Mouse (Mus musculus) heart, adult 2 months (tissue): ENCODE measurements around the gene Nkx2-9. TPM values are rescaled to one million over a fixed set of nuclear protein-coding genes. Genes with fewer than 3 reads are reported as not detected.

Source experiments
- DNase-seq, 2 experiments: peaks; one replicate each; pipeline ENCODE4 v3.0.0; 2021
- H3K27ac ChIP-seq: fragments of 200-600 bp; 2 replicates; pipeline ENCODE4 v1.8.1; 2022
- H3K27me3 ChIP-seq: fragments of 200-500 bp; 2 replicates; pipeline ENCODE4 v1.6.1; 2012; ENCODE audit warnings: mild to moderate bottlenecking, low read length, inconsistent platforms, mixed read lengths; ENCODE audit not compliant: control insufficient read depth, insufficient read depth
- H3K36me3 ChIP-seq: fragments of 200-500 bp; 2 replicates; pipeline ENCODE4 v1.6.1; 2012; ENCODE audit warnings: low read length, inconsistent platforms; ENCODE audit not compliant: control insufficient read depth, insufficient read depth
- H3K4me1 ChIP-seq: fragments of 200-500 bp; 2 replicates; pipeline ENCODE4 v1.6.1; 2011; ENCODE audit warnings: low read length; ENCODE audit not compliant: control insufficient read depth, insufficient read depth
- H3K4me3 ChIP-seq: fragments of 200-600 bp; 2 replicates; pipeline ENCODE4 v1.8.1; 2022
- H3K79me2 ChIP-seq: fragments of 200-500 bp; replicated peaks from 2 replicates; pipeline ENCODE4 v1.6.1; 2012; ENCODE audit warnings: mild to moderate bottlenecking, inconsistent platforms, low read length, moderate library complexity, mixed read lengths; ENCODE audit not compliant: control insufficient read depth, insufficient read depth
- H3K9ac ChIP-seq: fragments of 200-500 bp; 2 replicates; pipeline ENCODE4 v1.6.1; 2012; ENCODE audit warnings: low read depth, mild to moderate bottlenecking, control low read depth, inconsistent platforms, low read length, mixed read lengths
- CTCF ChIP-seq: fragments of 200-600 bp; IDR thresholded peaks from 2 replicates; pipeline ENCODE4 v1.8.1; 2022; ENCODE audit warnings: antibody characterized with exemption, mild to moderate bottlenecking, moderate library complexity
- EP300 ChIP-seq: fragments of 200-500 bp; IDR thresholded peaks from 2 replicates; pipeline ENCODE4 v1.6.1; 2011; ENCODE audit warnings: low read depth, low read length, control low read depth; ENCODE audit not compliant: insufficient read depth
- POLR2A ChIP-seq: fragments of 200-500 bp; IDR thresholded peaks from 2 replicates; pipeline ENCODE4 v1.6.1; 2011; ENCODE audit warnings: mild to moderate bottlenecking, low read depth, low read length, control low read depth; ENCODE audit not compliant: insufficient read depth
- WGBS: fragments of 180-500 bp; shearing (Covaris S2); methylation state at CpG from one replicate; pipeline ENCODE4 v1.1.7; 2018; 5-methylcytosine and 5-hydroxymethylcytosine counted together
- intact Hi-C: fragments of 180-260 bp; cut with DNase I; formaldehyde crosslinking; loops from one replicate; pipeline ENCODE4 v1.15.1; 2025
- long read RNA-seq: library from polyadenylated mRNA; stranded (forward); transcript quantifications from one replicate; pipeline ENCODE4 v2.0.0, GENCODE M21; 2021
- polyA plus RNA-seq: library from polyadenylated mRNA; depleted of rRNA; stranded (reverse); fragments of >200 nt; gene quantifications from 2 replicates; pipeline ENCODE4 v1.2.3, GENCODE M21; 2012; rRNA removed
- total RNA-seq, 2 experiments: library from RNA; stranded (reverse); gene quantifications; 2 replicates each; pipeline ENCODE4 v1.2.3; 2021

Nkx2-9 gene
- total RNA-seq, result not detected
- polyA plus RNA-seq, result 0.18 TPM in 1 of 2 replicates, not detected in the other
- long read RNA-seq, result 0 reads

- 1% methylated on average over 40 of the region's 40 CpGs for WGBS
- intact Hi-C loops, result no loop called here
- H3K9ac ChIP-seq, result no peak within 1 kb of the TSS
These were observed at the start of gene Nkx2-9 for GRCm38 (mm10) chr12:56612761-56613437. TSS of gene Nkx2-9 (minus strand) at chr12:56613284.

GRCm38 (mm10) chr12:56637181-56637566, 24.1 kb upstream of the Nkx2-9 start:
- H3K27me3 ChIP-seq, result no peaks in the 10 kb centered on the region
- intact Hi-C loops, result loop anchor here (1.0 to 2.0 kb wide), 2 partner anchors 48 to 579 kb away; no protein-coding TSS in a partner anchor
- no peaks in the 10 kb centered on the region for H3K4me1 ChIP-seq
- WGBS, result 6% methylated on average over 5 of the region's 5 CpGs
- H3K79me2 ChIP-seq, result no peaks in the 10 kb centered on the region
- no peak overlapping the region for H3K4me3 ChIP-seq
- H3K9ac ChIP-seq, result no peak overlapping the region
- no peak for DNase-seq
- no peaks in the 10 kb centered on the region for H3K36me3 ChIP-seq
- TF ChIP-seq POLR2A (no peak), CTCF (peak; percentile 61)
- H3K27ac ChIP-seq, result no peak overlapping the region

More at GRCm38 (mm10) chr12:56612761-56613437, at the start of gene Nkx2-9:
- H3K4me3 ChIP-seq, result no peak within 1 kb of the TSS
- no peaks in the 10 kb centered on the region for H3K4me1 ChIP-seq
- H3K79me2 ChIP-seq, result no peaks in the 10 kb centered on the region
- no peak for DNase-seq
- H3K27ac ChIP-seq, result no peak within 1 kb of the TSS
- peaks cover 14% of the 10 kb centered on the region; the same call in 1 of the 2 replicates for H3K27me3 ChIP-seq
- H3K36me3 ChIP-seq, result no peaks in the 10 kb centered on the region
- TF ChIP-seq POLR2A, result no peak
- TF ChIP-seq CTCF, result no peak
- no peak for TF ChIP-seq EP300

GRCm38 (mm10) chr12:56636534-56637180, 23.6 kb upstream of the Nkx2-9 start:
- no peak overlapping the region for H3K9ac ChIP-seq

GRCm38 (mm10) chr12:56616088-56616487, 3.0 kb upstream of the Nkx2-9 start:
- Histone ChIP-seq H3K4me1 (no peaks in the 10 kb centered on the region), H3K79me2 (no peaks in the 10 kb centered on the region), H3K4me3 (no peak overlapping the region), H3K27ac (no peak overlapping the region), H3K27me3 (peaks cover 16% of the 10 kb centered on the region), H3K9ac (no peak overlapping the region), H3K36me3 (no peaks in the 10 kb centered on the region)
- 0% methylated on average over 1 of the region's 1 CpGs for WGBS
- TF ChIP-seq EP300, result no peak
- TF ChIP-seq CTCF, result no peak
- TF ChIP-seq POLR2A, result no peak
- intact Hi-C loops, result no loop called here
- DNase-seq, result no peak

More at GRCm38 (mm10) chr12:56636534-56637180, 23.6 kb upstream of the Nkx2-9 start:
- Histone ChIP-seq H3K4me3 (no peak overlapping the region), H3K79me2 (no peaks in the 10 kb centered on the region), H3K4me1 (no peaks in the 10 kb centered on the region), H3K27me3 (no peaks in the 10 kb centered on the region), H3K27ac (no peak overlapping the region), H3K36me3 (no peaks in the 10 kb centered on the region)
- intact Hi-C loops, result loop anchor here (1.0 to 2.0 kb wide), 2 partner anchors 48 to 578 kb away; no protein-coding TSS in a partner anchor
- WGBS, result 19% methylated on average over 14 of the region's 14 CpGs
- no peak for DNase-seq
- TF ChIP-seq CTCF, result peak; percentile 65
- TF ChIP-seq EP300, result no peak

- intact Hi-C loops, result no loop called here
- H3K4me1 ChIP-seq, result no peaks in the 10 kb centered on the region
- H3K79me2 ChIP-seq, result no peaks in the 10 kb centered on the region
- no peaks in the 10 kb centered on the region for H3K36me3 ChIP-seq
- H3K4me3 ChIP-seq, result no peak overlapping the region
- 17% methylated on average over 6 of the region's 6 CpGs for WGBS
- DNase-seq, result no peak
- TF ChIP-seq CTCF, result no peak
- TF ChIP-seq POLR2A, result no peak
- H3K27me3 ChIP-seq, result peaks cover 16% of the 10 kb centered on the region
- no peak overlapping the region for H3K9ac ChIP-seq
- no peak overlapping the region for H3K27ac ChIP-seq
These were observed 2.3 kb upstream of the Nkx2-9 start for GRCm38 (mm10) chr12:56615391-56615790.

- Histone ChIP-seq H3K27ac (no peak overlapping the region), H3K4me3 (no peak overlapping the region), H3K27me3 (peaks cover 15% of the 10 kb centered on the region), H3K9ac (no peak overlapping the region), H3K79me2 (no peaks in the 10 kb centered on the region), H3K36me3 (no peaks in the 10 kb centered on the region), H3K4me1 (no peaks in the 10 kb centered on the region)
- intact Hi-C loops, result no loop called here
- TF ChIP-seq POLR2A, result no peak
- no peak for TF ChIP-seq CTCF
- TF ChIP-seq EP300, result no peak
- 11% methylated on average over 21 of the region's 21 CpGs for WGBS
- DNase-seq, result no peak
These were observed 1.4 kb upstream of the Nkx2-9 start for GRCm38 (mm10) chr12:56614513-56614912.
